Mouse (Mus musculus) E14TG2a.4 (cell line): ENCODE measurements around the gene Hoxa10.

Source experiments
- H3K27me3 ChIP-seq: 2 replicates; pipeline ENCODE4 v1.6.1; 2014; ENCODE audit warnings: low read length, control low read depth; ENCODE audit not compliant: insufficient read depth
- H3K36me3 ChIP-seq: 2 replicates; pipeline ENCODE4 v1.6.1; 2014; ENCODE audit warnings: low read length, control low read depth; ENCODE audit not compliant: insufficient read depth
- H3K4me1 ChIP-seq: replicated peaks from 2 replicates; pipeline ENCODE4 v1.6.1; 2014; ENCODE audit warnings: low read depth, low read length, control low read depth
- H3K4me3 ChIP-seq: replicated peaks from 2 replicates; pipeline ENCODE4 v1.5.1; 2014; ENCODE audit warnings: mild to moderate bottlenecking, low read length
- H3K9me3 ChIP-seq: 2 replicates; pipeline ENCODE4 v1.6.1; 2014; ENCODE audit warnings: low read length, control low read depth
- CTCF ChIP-seq: conservative IDR thresholded peaks from 2 replicates; pipeline ENCODE4 v1.5.1; 2014; ENCODE audit warnings: low read length
- NANOG ChIP-seq: IDR thresholded peaks from 2 replicates; pipeline ENCODE4 v1.6.1; 2014; ENCODE audit warnings: borderline replicate concordance, low read length, mixed read lengths
- POU5F1 ChIP-seq: IDR thresholded peaks from 2 replicates; pipeline ENCODE4 v1.6.1; 2014; ENCODE audit warnings: low read length, borderline replicate concordance

The Hoxa10 gene

DNA sequence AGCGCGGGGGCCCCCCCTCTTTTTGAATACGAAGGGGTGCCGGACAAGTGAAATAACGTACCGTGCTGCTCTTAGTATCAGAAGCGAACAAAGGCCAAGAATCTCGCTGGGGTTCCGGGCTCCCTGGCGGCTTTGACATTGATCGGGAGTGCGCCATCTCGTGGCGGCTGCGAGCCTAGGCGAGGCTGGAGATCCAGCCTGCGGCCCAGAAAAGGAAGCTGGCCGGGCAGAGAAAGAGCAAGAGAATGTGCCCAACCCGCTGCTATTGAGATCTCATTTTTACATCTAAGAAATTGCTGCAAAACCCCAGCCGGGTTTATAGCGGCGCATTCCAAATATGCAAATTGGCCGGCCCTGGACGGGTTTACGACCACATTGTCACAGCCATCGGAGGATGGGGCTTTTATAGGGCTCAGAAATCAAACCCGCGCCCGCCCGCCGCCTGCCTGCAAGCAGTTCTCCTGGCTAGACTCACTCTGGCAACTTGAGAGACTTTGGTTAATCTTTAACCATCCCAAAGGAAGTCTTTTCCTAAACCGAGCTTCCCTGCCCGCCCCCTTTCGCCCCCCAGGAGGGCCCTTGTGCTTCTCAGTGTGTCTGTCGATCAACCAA, at the start of gene Hoxa10:
TSS of gene Hoxa10 (minus strand) at position 466 of the 612 bp plus-strand sequence.
- H3K4me1 ChIP-seq: peaks cover 52% of the 10 kb centered on the region
- TF ChIP-seq NANOG: no peak
- TF ChIP-seq POU5F1: no peak
- TF ChIP-seq CTCF: peak; percentile 74
- H3K9me3 ChIP-seq: peaks cover 2% of the 10 kb centered on the region; the same call in 1 of the 2 replicates
- H3K36me3 ChIP-seq: no peaks in the 10 kb centered on the region
- H3K27me3 ChIP-seq: peaks cover 97% of the 10 kb centered on the region
- peak within 1 kb of the TSS; percentile 51 for H3K4me3 ChIP-seq

DNA sequence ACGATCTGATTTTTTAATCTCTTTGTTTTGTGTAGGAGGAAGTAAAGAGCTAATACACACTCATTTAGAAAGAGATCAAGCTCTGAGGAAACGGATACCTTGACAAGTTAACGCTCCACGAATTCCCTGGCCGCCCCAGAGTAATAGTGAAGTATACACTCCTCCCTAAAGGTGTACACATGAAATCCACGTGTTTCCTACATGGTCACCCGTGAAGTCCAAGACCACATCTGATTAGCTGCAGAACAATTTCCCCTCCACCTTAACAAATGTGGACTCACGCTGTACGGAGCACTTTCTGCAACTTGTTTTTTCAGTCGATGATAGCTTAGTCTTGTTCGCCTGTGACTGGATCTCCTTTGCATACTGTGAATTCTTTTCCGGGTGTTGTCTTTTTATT, 49.5 kb upstream of the Hoxa10 start:
- peaks cover 57% of the 10 kb centered on the region for H3K27me3 ChIP-seq
- H3K36me3 ChIP-seq: no peaks in the 10 kb centered on the region
- peaks cover 14% of the 10 kb centered on the region for H3K4me1 ChIP-seq
- no peaks in the 10 kb centered on the region for H3K9me3 ChIP-seq
- TF ChIP-seq NANOG (no peak), CTCF (no peak), POU5F1 (no peak)
- H3K4me3 ChIP-seq: no peak overlapping the region

- Histone ChIP-seq H3K27me3 (peaks cover 28% of the 10 kb centered on the region), H3K4me3 (no peak overlapping the region), H3K9me3 (no peaks in the 10 kb centered on the region), H3K4me1 (peaks cover 8% of the 10 kb centered on the region), H3K36me3 (no peaks in the 10 kb centered on the region)
- no peak for TF ChIP-seq CTCF
- no peak for TF ChIP-seq NANOG
- TF ChIP-seq POU5F1: no peak
Observed at GRCm38 (mm10) chr6:52283896-52284295, 43.2 kb upstream of the Hoxa10 start.

GRCm38 (mm10) chr6:52281084-52281483, 40.4 kb upstream of the Hoxa10 start:
- TF ChIP-seq NANOG: no peak
- TF ChIP-seq POU5F1: no peak
- TF ChIP-seq CTCF: no peak
- H3K9me3 ChIP-seq: no peaks in the 10 kb centered on the region
- no peaks in the 10 kb centered on the region for H3K36me3 ChIP-seq
- peak overlapping the region; percentile 33 for H3K4me3 ChIP-seq
- H3K4me1 ChIP-seq: peaks cover 8% of the 10 kb centered on the region
- H3K27me3 ChIP-seq: peaks cover 48% of the 10 kb centered on the region

GRCm38 (mm10) chr6:52276920-52277319, 36.3 kb upstream of the Hoxa10 start:
- no peak overlapping the region for H3K4me3 ChIP-seq
- TF ChIP-seq POU5F1 (no peak), CTCF (no peak), NANOG (no peak)
- no peaks in the 10 kb centered on the region for H3K36me3 ChIP-seq
- peaks cover 25% of the 10 kb centered on the region for H3K4me1 ChIP-seq
- H3K27me3 ChIP-seq: peaks cover 79% of the 10 kb centered on the region
- no peaks in the 10 kb centered on the region for H3K9me3 ChIP-seq

DNA sequence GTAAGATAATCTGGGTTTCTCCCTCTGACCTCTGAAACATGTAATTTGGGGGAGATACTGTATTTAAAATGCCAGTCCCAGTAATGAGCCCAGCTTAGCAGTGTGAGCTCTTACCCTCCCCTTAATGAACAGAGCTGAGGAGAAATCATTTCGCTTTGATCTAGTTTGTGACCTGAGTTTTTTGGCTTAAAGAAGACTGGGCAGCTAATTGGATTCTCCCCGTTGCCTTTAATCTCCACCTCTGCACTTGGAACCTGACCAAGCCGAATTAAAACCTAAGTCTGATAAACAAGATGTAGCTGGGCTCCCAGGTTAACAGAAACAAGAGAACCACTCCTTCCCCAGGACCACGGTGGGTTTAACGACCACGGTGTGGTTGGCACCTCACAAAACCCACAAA, 35.7 kb upstream of the Hoxa10 start:
- TF ChIP-seq POU5F1 (no peak), NANOG (no peak), CTCF (no peak)
- Histone ChIP-seq H3K36me3 (no peaks in the 10 kb centered on the region), H3K27me3 (peaks cover 81% of the 10 kb centered on the region), H3K4me3 (no peak overlapping the region), H3K9me3 (no peaks in the 10 kb centered on the region), H3K4me1 (peaks cover 25% of the 10 kb centered on the region)

GRCm38 (mm10) chr6:52275563-52276280, 35.1 kb upstream of the Hoxa10 start:
- no peak overlapping the region for H3K4me3 ChIP-seq
- peaks cover 26% of the 10 kb centered on the region for H3K4me1 ChIP-seq
- H3K27me3 ChIP-seq: peaks cover 83% of the 10 kb centered on the region
- TF ChIP-seq POU5F1 (no peak), CTCF (no peak), NANOG (no peak)
- no peaks in the 10 kb centered on the region for H3K9me3 ChIP-seq
- H3K36me3 ChIP-seq: no peaks in the 10 kb centered on the region

GRCm38 (mm10) chr6:52274576-52274975, 33.9 kb upstream of the Hoxa10 start:
- H3K4me3 ChIP-seq: peak overlapping the region; percentile 60; the same call in 1 of the 2 replicates

More at GRCm38 (mm10) chr6:52274576-52274975, 33.9 kb upstream of the Hoxa10 start:
- no peak for TF ChIP-seq POU5F1
- no peak for TF ChIP-seq NANOG
- TF ChIP-seq CTCF: no peak
- Histone ChIP-seq H3K9me3 (no peaks in the 10 kb centered on the region), H3K4me1 (peaks cover 34% of the 10 kb centered on the region), H3K27me3 (peaks cover 90% of the 10 kb centered on the region), H3K36me3 (no peaks in the 10 kb centered on the region)
